Mouse (Mus musculus) limb, embryonic 15.5 days (tissue): ENCODE results near the gene Fam89a. TPM values are rescaled to one million over a fixed set of nuclear protein-coding genes. Genes with fewer than 3 reads are reported as not detected.

Experiments
- ATAC-seq: fragments of 200-750 bp; cut with Nextera tagmentation; 2 replicates; pipeline ENCODE4 v1.8.0; 2017; ENCODE audit warnings: low read depth, moderate TSS enrichment; ENCODE audit not compliant: insufficient number of reproducible peaks, low FRiP score, low TSS enrichment
- H3K27ac ChIP-seq: fragments of 300-500 bp; sonication (generic); 2 replicates; pipeline ENCODE4 v1.5.1; 2015; ENCODE audit warnings: moderate library complexity, mild to moderate bottlenecking, inconsistent platforms
- H3K27me3 ChIP-seq: fragments of 300-500 bp; sonication (generic); 2 replicates; pipeline ENCODE4 v1.6.1; 2015; ENCODE audit warnings: inconsistent platforms
- H3K36me3 ChIP-seq: fragments of 300-500 bp; sonication (generic); 2 replicates; pipeline ENCODE4 v1.6.1; 2015; ENCODE audit warnings: inconsistent platforms
- H3K4me1 ChIP-seq: fragments of 300-500 bp; sonication (generic); 2 replicates; pipeline ENCODE4 v1.6.1; 2015; ENCODE audit warnings: inconsistent platforms
- H3K4me2 ChIP-seq: fragments of 300-500 bp; sonication (generic); 2 replicates; pipeline ENCODE4 v1.6.1; 2015; ENCODE audit warnings: mild to moderate bottlenecking, inconsistent platforms
- H3K4me3 ChIP-seq: fragments of 300-500 bp; sonication (generic); 2 replicates; pipeline ENCODE4 v1.5.1; 2015; ENCODE audit warnings: mild to moderate bottlenecking, inconsistent platforms
- H3K9ac ChIP-seq: fragments of 300-500 bp; sonication (generic); 2 replicates; pipeline ENCODE4 v1.6.1; 2015; ENCODE audit warnings: inconsistent platforms
- H3K9me3 ChIP-seq: fragments of 300-500 bp; sonication (generic); 2 replicates; pipeline ENCODE4 v1.6.1; 2016; ENCODE audit warnings: inconsistent platforms
- WGBS: fragments of 180-500 bp; shearing (Covaris S2); methylation state at CpG from one replicate; pipeline ENCODE4 v1.1.7; 2015; 5-methylcytosine and 5-hydroxymethylcytosine counted together
- polyA plus RNA-seq: library from polyadenylated mRNA; unstranded; fragments of >200 nt; fragmentation: Nextera tagmentation; extraction: Ambion mirVana; gene quantifications from 2 replicates; pipeline ENCODE4 v1.2.1, GENCODE M21; 2015

Gene Fam89a
- polyA plus RNA-seq, 1 experiment from 2014 or later: 7.4 TPM

DNA sequence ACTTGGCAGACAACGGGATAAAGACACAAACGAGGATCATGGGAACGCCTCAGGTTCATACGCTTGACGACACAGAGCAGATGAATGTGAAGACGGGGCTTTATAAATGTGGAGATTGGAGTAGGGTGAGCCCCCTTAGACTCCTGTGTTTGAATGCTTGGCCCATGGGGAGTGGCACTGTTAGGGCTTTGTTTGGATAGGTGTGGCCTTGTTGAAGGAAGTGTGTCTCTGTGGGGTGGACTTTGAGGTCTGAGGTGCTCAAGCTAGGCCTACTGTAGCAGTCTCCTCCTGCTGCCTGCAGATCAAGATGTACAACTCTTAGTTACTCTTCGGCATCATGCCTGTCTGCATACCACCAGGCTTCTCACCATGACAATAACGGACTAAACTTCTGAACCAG is 45.8 kb downstream of the Fam89a start:
- Histone ChIP-seq H3K4me1 (no peaks in the 10 kb centered on the region), H3K9me3 (no peaks in the 10 kb centered on the region), H3K4me3 (no peak overlapping the region), H3K27ac (no peak overlapping the region), H3K36me3 (peaks cover 43% of the 10 kb centered on the region), H3K9ac (no peak overlapping the region), H3K4me2 (no peak overlapping the region), H3K27me3 (no peaks in the 10 kb centered on the region)
- ATAC-seq: no peak
- WGBS: 94% methylated on average over 8 of the region's 8 CpGs

DNA sequence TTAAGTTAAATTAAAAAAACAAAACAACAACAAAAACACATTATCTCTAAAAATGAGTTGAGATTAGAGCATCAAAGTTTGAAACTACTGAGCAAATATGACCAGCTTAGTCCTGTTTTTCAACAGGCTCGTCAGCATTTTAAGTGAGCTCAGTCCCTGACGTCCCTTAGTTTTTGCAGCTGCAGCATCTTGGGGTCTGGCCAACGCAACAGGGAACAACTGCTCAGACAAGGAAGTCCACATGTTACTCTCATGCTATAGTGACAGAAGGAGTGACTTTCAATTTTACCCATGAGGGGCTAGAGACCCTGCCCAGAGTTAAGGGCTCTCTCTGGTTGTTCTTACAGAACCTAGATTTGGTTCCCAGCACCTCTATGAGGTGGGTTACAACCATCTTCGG is 47.3 kb downstream of the Fam89a start:
- Histone ChIP-seq H3K9me3 (no peaks in the 10 kb centered on the region), H3K27ac (no peak overlapping the region), H3K27me3 (no peaks in the 10 kb centered on the region), H3K4me2 (no peak overlapping the region), H3K36me3 (peaks cover 48% of the 10 kb centered on the region), H3K9ac (no peak overlapping the region), H3K4me3 (no peak overlapping the region), H3K4me1 (no peaks in the 10 kb centered on the region)
- ATAC-seq: no peak
- 83% methylated on average over 4 of the region's 4 CpGs for WGBS

DNA sequence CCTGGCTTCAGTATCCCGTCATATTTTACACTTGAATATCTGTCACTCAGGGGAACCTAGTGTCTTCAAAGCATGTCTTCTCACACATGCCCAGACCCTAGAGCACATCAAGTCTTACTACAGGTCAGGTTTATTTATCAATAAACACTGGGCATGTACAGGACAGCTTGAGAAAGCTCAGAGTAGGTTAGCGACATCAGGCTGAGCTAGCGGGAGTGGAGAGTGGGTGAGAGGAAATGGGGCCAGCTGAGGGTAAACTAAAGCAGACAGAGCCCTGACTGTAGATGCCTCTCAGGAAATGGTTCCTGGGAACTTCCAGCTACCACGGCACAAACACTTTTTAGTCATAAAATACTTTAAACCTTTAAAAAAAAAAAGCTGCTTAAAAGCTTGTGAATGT is 48.1 kb downstream of the Fam89a start:
- Histone ChIP-seq H3K27me3 (no peaks in the 10 kb centered on the region), H3K27ac (no peak overlapping the region), H3K9ac (no peak overlapping the region), H3K36me3 (peaks cover 46% of the 10 kb centered on the region), H3K4me3 (no peak overlapping the region), H3K4me1 (no peaks in the 10 kb centered on the region), H3K4me2 (no peak overlapping the region), H3K9me3 (no peaks in the 10 kb centered on the region)
- whole genome bisulfite sequencing: 54% methylated on average over 4 of the region's 4 CpGs
- ATAC-seq: no peak

DNA sequence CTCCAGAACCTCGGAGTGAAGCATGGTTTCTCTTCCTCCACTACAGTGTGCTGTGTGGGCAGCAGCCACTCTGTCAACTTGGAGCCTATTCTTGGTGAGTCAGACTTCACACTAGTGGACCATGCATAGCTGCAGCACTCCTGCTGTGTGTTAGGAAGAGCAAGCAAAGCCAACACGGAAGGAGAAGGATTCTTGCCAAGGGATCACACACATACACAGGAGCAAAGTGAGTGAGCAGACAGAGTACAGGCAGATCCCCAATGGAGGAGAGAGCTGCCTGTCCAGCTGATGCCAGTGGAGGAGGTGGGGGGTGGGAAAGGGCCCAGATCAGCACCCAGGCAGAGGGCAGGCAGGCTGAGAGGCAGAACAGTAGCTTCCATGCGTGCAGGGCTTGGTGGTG is 49.4 kb downstream of the Fam89a start:
- Histone ChIP-seq H3K4me2 (no peak overlapping the region), H3K4me1 (no peaks in the 10 kb centered on the region), H3K36me3 (peaks cover 53% of the 10 kb centered on the region), H3K9ac (no peak overlapping the region), H3K4me3 (no peak overlapping the region), H3K27ac (no peak overlapping the region), H3K9me3 (no peaks in the 10 kb centered on the region), H3K27me3 (no peaks in the 10 kb centered on the region)
- no peak for ATAC-seq
- 88% methylated on average over 3 of the region's 3 CpGs for WGBS

DNA sequence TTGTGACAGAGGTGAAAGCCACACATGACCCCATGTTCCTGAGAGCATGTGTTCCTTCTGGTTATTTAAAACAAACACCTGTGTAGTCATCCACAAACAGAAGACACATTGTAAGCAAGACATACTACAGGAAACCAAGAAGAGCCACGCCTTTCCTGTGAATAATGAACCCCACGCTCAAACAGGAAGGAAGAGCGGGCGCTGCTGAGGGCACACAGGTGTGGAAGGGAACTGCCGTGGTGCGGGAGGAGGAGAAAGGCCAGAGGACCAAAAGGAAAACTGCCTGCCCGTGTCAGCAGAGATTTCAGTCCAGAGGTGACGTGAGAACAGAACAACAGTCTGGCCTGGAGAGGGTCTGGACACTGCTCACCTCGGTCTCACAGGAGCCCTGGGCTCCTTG is 50.6 kb downstream of the Fam89a start:
- Histone ChIP-seq H3K9me3 (no peaks in the 10 kb centered on the region), H3K36me3 (peaks cover 48% of the 10 kb centered on the region), H3K4me3 (no peak overlapping the region), H3K27ac (no peak overlapping the region), H3K4me2 (no peak overlapping the region), H3K4me1 (no peaks in the 10 kb centered on the region), H3K27me3 (no peaks in the 10 kb centered on the region), H3K9ac (no peak overlapping the region)
- no peak for ATAC-seq
- 81% methylated on average over 9 of the region's 9 CpGs for WGBS

DNA sequence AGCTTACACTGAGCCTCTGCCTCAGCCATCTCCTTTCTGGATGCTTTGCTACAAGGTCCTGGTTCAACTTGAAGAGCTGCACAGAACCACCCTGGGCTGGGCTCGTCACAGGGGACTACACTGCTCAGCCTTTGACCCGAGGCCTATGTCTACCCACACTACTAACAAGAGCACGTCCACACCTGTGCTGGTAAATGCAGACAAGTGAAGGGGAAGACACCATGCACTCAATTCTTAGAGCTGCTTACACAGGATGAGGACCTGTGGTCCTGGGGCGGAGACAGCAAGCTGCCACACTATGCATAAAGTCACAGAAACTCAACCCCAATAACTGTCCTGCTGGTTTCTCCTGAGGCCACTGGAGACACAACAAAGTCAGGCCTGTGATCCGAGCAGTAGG is 51.4 kb downstream of the Fam89a start:
- Histone ChIP-seq H3K36me3 (peaks cover 50% of the 10 kb centered on the region), H3K27me3 (no peaks in the 10 kb centered on the region), H3K4me3 (no peak overlapping the region), H3K4me1 (no peaks in the 10 kb centered on the region), H3K27ac (no peak overlapping the region), H3K9ac (no peak overlapping the region), H3K9me3 (no peaks in the 10 kb centered on the region), H3K4me2 (no peak overlapping the region)
- WGBS: 86% methylated on average over 5 of the region's 5 CpGs
- ATAC-seq: no peak

DNA sequence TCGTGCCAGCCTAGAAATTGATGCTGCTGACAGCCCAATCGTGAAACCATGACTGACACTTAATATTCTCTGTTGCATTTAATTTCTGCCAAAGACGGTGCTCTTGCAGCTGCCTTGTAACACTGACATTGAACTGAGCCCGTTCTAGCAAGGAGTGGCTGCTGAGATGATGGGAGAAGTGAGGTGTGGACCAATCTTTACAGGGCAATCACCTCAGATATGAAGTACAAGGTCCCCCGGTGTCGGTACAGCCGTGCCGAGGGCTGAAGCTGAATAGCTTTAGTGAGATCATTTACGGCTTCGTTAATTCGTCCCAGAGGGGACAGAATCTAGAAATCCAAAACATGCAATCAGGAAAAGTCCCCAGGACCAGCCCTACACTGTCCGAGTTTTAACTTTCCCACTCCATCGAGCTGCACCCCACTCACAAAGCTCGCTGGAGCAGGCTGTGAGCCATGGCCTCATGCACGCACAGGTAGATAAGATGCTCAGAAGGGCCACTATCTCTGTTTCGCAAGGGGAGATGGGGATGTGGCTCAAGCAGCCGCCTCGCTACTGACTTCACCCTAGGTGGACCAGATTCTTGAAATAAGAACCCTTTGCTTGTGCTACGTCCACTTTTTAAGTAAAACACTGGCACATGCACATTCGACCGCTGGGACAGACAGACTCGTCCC is 56.1 kb downstream of the Fam89a start:
- H3K4me1 ChIP-seq: no peaks in the 10 kb centered on the region
- no peaks in the 10 kb centered on the region for H3K9me3 ChIP-seq
- no peak overlapping the region for H3K27ac ChIP-seq
- WGBS: 80% methylated on average over 22 of the region's 22 CpGs
- no peak overlapping the region for H3K4me3 ChIP-seq
- peaks cover 63% of the 10 kb centered on the region for H3K36me3 ChIP-seq
- H3K27me3 ChIP-seq: no peaks in the 10 kb centered on the region
- no peak overlapping the region for H3K4me2 ChIP-seq
- no peak overlapping the region for H3K9ac ChIP-seq
- no peak for ATAC-seq

DNA sequence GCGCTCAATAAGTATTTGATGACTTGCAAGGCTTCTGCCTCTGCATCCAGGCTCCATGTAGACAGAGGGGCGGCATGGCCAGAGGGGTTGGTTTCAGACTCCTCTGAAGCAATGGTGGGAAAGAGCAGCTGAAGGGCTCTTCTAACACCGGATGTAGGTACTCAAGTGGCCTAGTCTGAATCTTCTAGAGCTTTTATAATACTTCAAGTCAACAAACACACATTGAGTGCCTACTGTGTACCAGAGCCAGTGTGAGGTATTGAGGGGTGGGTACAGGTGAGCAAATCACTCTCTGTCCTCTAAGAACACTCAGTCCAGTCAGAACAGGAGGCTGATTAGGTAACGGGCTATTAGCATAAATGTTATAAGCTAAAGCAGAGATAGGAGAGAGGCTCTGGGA is 59.9 kb downstream of the Fam89a start:
- no peak for ATAC-seq
- no peak overlapping the region for H3K27ac ChIP-seq
- no peak overlapping the region for H3K9ac ChIP-seq
- peaks cover 57% of the 10 kb centered on the region for H3K36me3 ChIP-seq
- H3K9me3 ChIP-seq: no peaks in the 10 kb centered on the region
- H3K4me1 ChIP-seq: no peaks in the 10 kb centered on the region
- 92% methylated on average over 4 of the region's 4 CpGs for WGBS
- H3K27me3 ChIP-seq: no peaks in the 10 kb centered on the region
- H3K4me3 ChIP-seq: no peak overlapping the region
- H3K4me2 ChIP-seq: no peak overlapping the region

Other genes starting within 250 kb of the Fam89a start
- gene Cog2, start 231.1 kb downstream of the Fam89a start, polyA plus RNA-seq: 38.8 and 41.0 TPM in 2 replicates
- 1.7 and 2.8 TPM in 2 replicates for gene Agt, start 182.1 kb downstream of the Fam89a start, polyA plus RNA-seq
- 0.06 and 0.12 TPM in 2 replicates for gene Capn9, start 175.7 kb downstream of the Fam89a start, polyA plus RNA-seq
- 34.2 and 36.6 TPM in 2 replicates for gene 2310022B05Rik, start 88.5 kb downstream of the Fam89a start, polyA plus RNA-seq
- gene Ttc13, start 29.8 kb downstream of the Fam89a start, polyA plus RNA-seq: 41.6 and 43.0 TPM in 2 replicates
- 18.4 and 19.5 TPM in 2 replicates for gene Arv1, start 29.7 kb downstream of the Fam89a start, polyA plus RNA-seq
- gene Trim67, start 41.3 kb upstream of the Fam89a start, polyA plus RNA-seq: 0.06 and 0.14 TPM in 2 replicates
- 83.9 and 88.7 TPM in 2 replicates for gene Gnpat, start 111.2 kb upstream of the Fam89a start, polyA plus RNA-seq
- gene 2810004N23Rik, start 111.3 kb upstream of the Fam89a start, polyA plus RNA-seq: 40.2 and 41.9 TPM in 2 replicates
- 6.3 and 8.1 TPM in 2 replicates for gene Exoc8, start 145.9 kb upstream of the Fam89a start, polyA plus RNA-seq
- 10.6 and 11.8 TPM in 2 replicates for gene Sprtn, start 146.1 kb upstream of the Fam89a start, polyA plus RNA-seq
- gene Egln1, start 197.5 kb upstream of the Fam89a start, polyA plus RNA-seq: 13.4 and 16.5 TPM in 2 replicates